In genomic region chr3:54412885-54413583, GRCm38 (mm10) we compare ENCODE assay signal across 17 mouse cellular contexts. TPM values are rescaled to one million over a fixed set of nuclear protein-coding genes. Genes with fewer than 3 reads are reported as not detected.
A peak's percentile ranks its signal among the peaks of the same experiment; 100 is the strongest.
DNase-seq lines count a peak whose midpoint lies in the region; ATAC-seq and TF ChIP-seq lines count a peak whose summit lies in the region.
"Had no signal": no experiment of that assay in that cellular context is flagged by ENCODE, and none has a peak within 500 bp of the region (broad histone marks: within the 10 kb centered on the region; RNA-seq: fewer than 3 reads in every experiment).

No protein-coding gene starts in this region.

- DNase-seq in heart, postnatal 14 days, result no peak
- DNase-seq in embryo, embryonic 10.5 days (ENCODE audit: low spot score), result peak; percentile 76
- DNase-seq in neural tube, embryonic 11.5 days (ENCODE audit: low spot score), result peak; percentile 34
- DNase-seq in c-Kit-positive CD71-positive TER-119-positive erythroid progenitor cells, embryonic 14.5 days (ENCODE audit: low spot score), result no peak
- DNase-seq in lung, postnatal 10 days, result no peak
- DNase-seq: cerebellum, adult 18-20 months; forebrain, postnatal 0 days; heart, adult 11 months; layer of hippocampus, adult 9-11 months; left cerebral cortex, postnatal 4 days had no signal

- intact Hi-C loops in heart, postnatal 14 days (cut with DNase I), result no loop called here

- TF ChIP-seq POLR2A in embryonic fibroblast, embryonic 13.5 days (IDR thresholded peaks at IDR 0.05; ENCODE audit: low read depth, low read length), result no peak

- H3K9me3 ChIP-seq in heart, embryonic 16.5 days (replicated peaks; ENCODE audit: control insufficient read depth, low read length), result no peaks in the 10 kb centered on the region
- H3K9me3 ChIP-seq in neural tube, embryonic 11.5 days (ENCODE audit: control insufficient read depth, low read length), result no peaks in the 10 kb centered on the region
- H3K9me3 ChIP-seq: hindbrain, embryonic 15.5 days; lung, embryonic 15.5 days; midbrain, embryonic 12.5 days; neural tube, embryonic 12.5 days had no signal

- H3K36me3 ChIP-seq in heart, embryonic 16.5 days (ENCODE audit: control insufficient read depth, insufficient read depth), result no peaks in the 10 kb centered on the region
- H3K36me3 ChIP-seq in neural tube, embryonic 11.5 days (ENCODE audit: control insufficient read depth, insufficient read depth, low read length), result no peaks in the 10 kb centered on the region
- H3K36me3 ChIP-seq: hindbrain, embryonic 15.5 days; lung, embryonic 15.5 days; midbrain, embryonic 12.5 days; neural tube, embryonic 12.5 days had no signal

- H3K4me2 ChIP-seq in heart, embryonic 16.5 days (ENCODE audit: low read depth, low read length), result no peak overlapping the region
- H3K4me2 ChIP-seq in neural tube, embryonic 11.5 days (ENCODE audit: low read depth), result no peak overlapping the region
- H3K4me2 ChIP-seq: hindbrain, embryonic 15.5 days; lung, embryonic 15.5 days; midbrain, embryonic 12.5 days; neural tube, embryonic 12.5 days had no signal

- H3K9ac ChIP-seq in heart, embryonic 16.5 days (ENCODE audit: low read length), result no peak overlapping the region
- no peak overlapping the region for H3K9ac ChIP-seq in neural tube, embryonic 11.5 days (ENCODE audit: low read length)
- H3K9ac ChIP-seq: forebrain, postnatal 0 days; hindbrain, embryonic 15.5 days; lung, embryonic 15.5 days; midbrain, embryonic 12.5 days; neural tube, embryonic 12.5 days had no signal

- no peak for TF ChIP-seq CTCF in embryonic fibroblast, embryonic 13.5 days (IDR thresholded peaks at IDR 0.05; ENCODE audit: borderline replicate concordance, insufficient read depth, low read length)

- no peak overlapping the region for H3K4me3 ChIP-seq in heart, embryonic 16.5 days (ENCODE audit: low read length)
- no peak overlapping the region for H3K4me3 ChIP-seq in embryonic fibroblast, embryonic 13.5 days (ENCODE audit: insufficient read depth, low read length)
- H3K4me3 ChIP-seq in neural tube, embryonic 11.5 days (ENCODE audit: low read depth, low read length), result no peak overlapping the region
- H3K4me3 ChIP-seq: hindbrain, embryonic 15.5 days; lung, embryonic 15.5 days; midbrain, embryonic 12.5 days; neural tube, embryonic 12.5 days had no signal

- 69% methylated on average over 7 of the region's 7 CpGs for WGBS in heart, embryonic 16.5 days
- WGBS in neural tube, embryonic 11.5 days, result 66% methylated on average over 7 of the region's 7 CpGs

- H3K27me3 ChIP-seq in heart, embryonic 16.5 days (ENCODE audit: control insufficient read depth, insufficient read depth, low read length), result no peaks in the 10 kb centered on the region
- H3K27me3 ChIP-seq in neural tube, embryonic 11.5 days (ENCODE audit: control insufficient read depth, insufficient read depth, low read length), result no peaks in the 10 kb centered on the region
- H3K27me3 ChIP-seq: hindbrain, embryonic 15.5 days; lung, embryonic 15.5 days; midbrain, embryonic 12.5 days; neural tube, embryonic 12.5 days had no signal

- no peak for ATAC-seq in heart, embryonic 16.5 days (replicated peaks; ENCODE audit: extremely low read depth, insufficient read depth, low FRiP score)
- ATAC-seq in neural tube, embryonic 11.5 days (ENCODE audit: insufficient read depth, low FRiP score, low TSS enrichment), result no peak
- ATAC-seq: activated CD4-positive, CD25-positive, alpha-beta regulatory T cell, adult 4 months; forebrain, postnatal 0 days had no signal

- H3K4me1 ChIP-seq in heart, embryonic 16.5 days (ENCODE audit: control insufficient read depth, insufficient read depth, low read length), result no peaks in the 10 kb centered on the region
- H3K4me1 ChIP-seq in embryonic fibroblast, embryonic 13.5 days (ENCODE audit: control insufficient read depth, insufficient read depth, low read length), result peaks cover 6% of the 10 kb centered on the region
- H3K4me1 ChIP-seq in neural tube, embryonic 11.5 days (ENCODE audit: control insufficient read depth, insufficient read depth, low read length), result no peaks in the 10 kb centered on the region
- H3K4me1 ChIP-seq: hindbrain, embryonic 15.5 days; neural tube, embryonic 12.5 days had no signal

- H3K27ac ChIP-seq in heart, embryonic 16.5 days (ENCODE audit: low read length), result peak overlapping the region; percentile 59
- peak overlapping the region; percentile 85 for H3K27ac ChIP-seq in embryonic fibroblast, embryonic 13.5 days (ENCODE audit: insufficient read depth, low read length)
- H3K27ac ChIP-seq in neural tube, embryonic 11.5 days (ENCODE audit: low read depth, low read length), result no peak overlapping the region
- H3K27ac ChIP-seq: hindbrain, embryonic 15.5 days; lung, embryonic 15.5 days; midbrain, embryonic 12.5 days; neural tube, embryonic 12.5 days had no signal

RNA-seq across cellular contexts. Expression of gene Postn, which starts 52.1 kb away (rescaled TPM):
- 394 and 476 TPM in 2 replicates for polyA plus RNA-seq in heart, embryonic 16.5 days (2015; fragmentation: Nextera tagmentation; extraction: Ambion mirVana)
- total RNA-seq in heart, postnatal 14 days (2021), result 100 to 1,000 TPM; 145 to 157 TPM
- 1,715 and 3,345 TPM in 2 replicates for polyA plus RNA-seq in embryonic fibroblast, embryonic 13.5 days (2011; ENCODE audit: insufficient read length, low read depth, missing spikeins)
- polyA plus RNA-seq in neural tube, embryonic 11.5 days (2014; fragmentation: Nextera tagmentation; extraction: Ambion mirVana), result 47.3 and 47.7 TPM in 2 replicates

Comparison
In these comparisons a context has a peak if more than half of its experiments do, and no peak if none do; other contexts are left out.
1. DNase-seq: peak in embryo, embryonic 10.5 days (single experiment) and neural tube, embryonic 11.5 days (single experiment); none in heart, postnatal 14 days (0 of 2), c-Kit-positive CD71-positive TER-119-positive erythroid progenitor cells, embryonic 14.5 days (single experiment) and lung, postnatal 10 days (single experiment).